Mouse (Mus musculus) layer of hippocampus, postnatal 36 days (tissue): ENCODE measurements at regions not wholly inside any gene's neighbourhood (a gene's known extent, or its start where the extent isn't known, plus 50 kb on each side); places are given as distances from the start of the nearest gene placed in this dataset.

Experiments used
- DNase-seq, 2 experiments: peaks; one replicate each; pipeline ENCODE4 v3.0.0; 2022

DNA sequence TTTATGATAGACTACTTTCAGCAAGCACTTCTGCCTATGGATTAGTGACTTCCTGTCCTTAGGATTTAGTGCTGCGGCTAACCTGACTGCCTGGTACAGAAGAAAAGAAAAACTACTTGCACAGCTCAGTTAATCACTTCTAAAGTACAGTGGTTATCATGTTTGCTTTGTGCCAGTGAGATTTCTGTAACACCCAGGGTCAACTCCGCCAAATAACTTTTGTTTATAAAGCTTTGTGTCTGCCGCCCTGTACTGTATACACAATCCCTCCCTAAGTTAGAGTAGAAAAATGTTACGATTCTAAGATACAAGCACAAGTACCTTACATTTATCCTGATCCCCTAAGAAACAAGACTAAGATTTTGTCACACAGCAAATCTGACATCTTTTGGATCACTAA lies 120.1 kb upstream of the Ift57 start:
- DNase-seq: no peak

DNA sequence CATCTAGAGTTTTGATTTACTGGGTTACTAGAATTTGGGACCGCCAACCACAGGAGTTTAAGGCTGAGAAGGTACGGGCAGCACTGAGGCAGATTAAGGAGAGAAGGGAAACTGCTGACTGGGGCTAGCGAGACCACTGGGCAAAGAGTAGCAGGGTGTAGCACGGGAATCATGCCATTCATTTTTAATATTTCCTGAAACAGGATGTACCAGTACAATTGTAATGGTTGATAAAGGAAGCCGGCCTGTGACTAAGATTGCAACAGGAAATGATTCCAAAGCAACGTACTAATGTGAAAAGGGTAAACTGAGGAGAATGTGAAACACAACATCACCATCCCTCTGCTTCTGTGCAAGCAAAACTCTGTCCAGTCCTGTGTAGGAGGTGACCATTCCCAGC lies 118.3 kb upstream of the Ift57 start:
- DNase-seq: no peak

DNA sequence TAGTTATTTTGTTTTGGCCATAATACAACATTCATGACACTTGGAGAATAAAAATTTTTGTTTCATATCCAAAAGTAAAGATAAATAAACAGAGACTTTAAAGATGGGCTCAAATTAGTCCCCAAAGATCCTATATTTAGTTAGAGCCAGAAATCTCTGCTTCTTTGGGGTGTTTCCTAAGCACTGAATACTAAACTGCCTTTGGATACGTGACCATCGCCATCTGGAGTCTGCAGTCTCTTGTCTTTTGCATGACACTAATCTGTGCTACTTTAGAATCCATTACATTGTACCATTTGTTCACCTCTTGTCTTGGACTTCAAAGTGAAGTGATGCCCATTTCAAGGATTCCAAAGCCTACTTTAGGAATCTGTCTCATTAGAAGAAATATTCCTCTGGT lies 92.5 kb upstream of the Ift57 start:
- DNase-seq: no peak

DNA sequence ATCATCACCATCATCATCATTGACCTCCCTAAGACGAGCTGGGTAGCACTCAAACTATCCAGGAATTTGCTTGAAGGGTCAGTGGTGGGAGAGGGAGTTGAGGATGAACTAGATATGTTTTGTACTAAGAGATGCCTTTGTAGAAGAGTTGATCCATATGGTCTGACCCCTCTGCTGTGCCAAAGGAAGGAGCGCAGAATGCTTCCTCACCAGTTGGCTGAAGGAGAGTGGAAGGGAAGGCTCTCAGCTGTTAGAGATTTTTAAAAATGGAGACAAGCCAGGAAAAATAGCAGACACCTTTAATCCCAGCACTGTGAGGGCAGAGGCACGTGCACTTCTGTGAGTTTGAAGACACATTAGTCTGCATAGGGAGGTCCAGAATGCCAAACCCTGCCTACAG lies 84.2 kb upstream of the Ift57 start:
- DNase-seq: no peak

DNA sequence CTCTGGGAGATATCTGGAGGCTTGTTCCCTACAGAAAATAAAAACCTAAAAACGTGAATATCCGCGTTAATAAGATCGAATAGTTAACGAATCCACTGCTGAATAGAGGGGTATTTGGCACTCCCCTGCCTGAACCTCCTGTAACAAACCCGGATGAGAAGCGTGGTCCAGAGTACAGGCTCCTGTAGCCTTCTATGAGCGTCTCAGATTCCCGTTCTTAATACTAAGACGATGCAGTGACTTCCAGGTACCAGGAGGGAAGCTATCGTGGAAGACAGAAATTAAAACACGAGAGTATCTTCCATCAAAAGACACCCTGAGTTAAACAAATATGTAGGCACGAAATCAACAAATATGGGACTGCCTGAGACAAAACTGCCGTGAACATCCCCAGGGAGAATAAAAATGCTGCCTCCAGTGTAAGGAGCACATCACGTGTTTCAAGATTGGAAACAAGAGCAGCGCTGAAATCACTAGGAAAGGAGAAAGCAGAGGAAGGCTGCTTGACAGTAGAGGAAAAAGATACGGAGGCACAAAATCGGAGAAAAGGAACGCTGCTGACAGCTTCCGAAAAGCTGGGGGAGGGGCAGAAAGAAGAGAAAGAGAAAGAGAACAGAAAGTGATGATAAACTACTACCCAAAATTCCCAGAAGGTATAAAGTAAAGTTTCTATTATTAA lies 83.6 kb upstream of the Ift57 start:
- DNase-seq: no peak

DNA sequence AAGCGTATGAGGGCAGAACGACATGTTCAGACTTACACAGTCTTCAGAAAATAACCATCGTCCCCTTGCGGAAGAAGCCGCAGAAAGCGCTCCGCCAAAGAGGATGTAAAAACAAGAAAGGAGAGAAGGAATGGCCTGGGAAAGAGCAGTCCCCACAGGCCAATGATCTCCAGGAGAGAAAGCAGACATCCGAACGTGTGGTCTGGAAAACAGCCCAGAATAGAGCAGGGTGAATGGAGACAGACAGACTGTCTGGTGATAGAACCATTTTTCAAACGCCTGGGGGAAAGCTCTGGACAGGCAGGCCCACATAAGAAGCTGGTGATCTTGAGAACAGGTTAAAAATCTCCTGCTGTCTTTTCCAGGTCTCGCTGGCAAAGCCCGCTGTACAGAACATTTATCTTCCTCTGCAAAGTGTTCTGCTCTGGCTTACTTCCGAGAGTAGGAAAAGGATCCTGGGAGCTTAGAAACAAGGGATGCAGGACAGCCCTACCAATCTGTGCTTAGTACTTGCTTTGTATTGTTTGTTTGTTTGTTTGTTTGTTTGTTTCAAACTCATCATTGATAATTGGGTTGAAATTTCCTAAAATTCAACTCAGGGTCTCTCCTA lies 82.7 kb upstream of the Ift57 start:
- peak in 1 of 2 experiments; percentile 19 for DNase-seq

DNA sequence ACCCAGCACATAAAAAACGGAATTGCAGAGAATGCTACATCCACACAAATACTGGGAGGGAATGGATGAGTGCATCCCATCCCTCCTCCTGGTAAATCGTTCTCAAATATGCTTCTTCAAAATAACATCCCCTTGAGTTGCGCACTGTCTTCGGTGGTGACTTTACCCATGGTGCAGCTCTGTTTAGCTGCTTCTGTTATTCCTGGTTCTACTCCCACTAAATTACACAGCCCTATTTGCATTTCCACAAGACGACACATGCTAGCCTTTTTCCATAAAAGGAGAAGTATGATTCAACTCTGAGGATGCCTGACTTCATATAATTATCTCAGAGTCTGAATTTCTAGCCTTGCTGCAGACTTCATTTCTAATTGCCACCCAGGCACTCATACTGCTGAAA lies 65.5 kb upstream of the Ift57 start:
- no peak for DNase-seq

DNA sequence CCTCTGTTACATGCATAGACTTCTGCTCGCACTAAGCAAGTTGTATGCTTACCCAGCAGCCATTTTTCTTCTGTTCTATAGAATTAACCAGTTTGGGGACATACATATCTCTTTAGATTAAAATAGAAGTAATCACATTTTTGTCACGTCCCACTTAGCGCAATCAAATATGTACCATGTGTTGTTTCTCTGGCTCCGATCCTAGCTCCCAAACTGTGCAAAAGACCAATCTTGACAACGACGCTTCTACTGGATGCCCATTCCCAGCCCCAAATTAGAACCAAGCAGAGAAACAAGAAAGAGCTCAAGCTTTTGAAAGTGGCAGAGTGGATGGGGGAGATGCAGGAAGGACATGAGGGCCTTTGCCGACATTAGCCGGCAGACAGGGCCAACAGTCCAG lies 63.5 kb upstream of the Ift57 start:
- DNase-seq: no peak

DNA sequence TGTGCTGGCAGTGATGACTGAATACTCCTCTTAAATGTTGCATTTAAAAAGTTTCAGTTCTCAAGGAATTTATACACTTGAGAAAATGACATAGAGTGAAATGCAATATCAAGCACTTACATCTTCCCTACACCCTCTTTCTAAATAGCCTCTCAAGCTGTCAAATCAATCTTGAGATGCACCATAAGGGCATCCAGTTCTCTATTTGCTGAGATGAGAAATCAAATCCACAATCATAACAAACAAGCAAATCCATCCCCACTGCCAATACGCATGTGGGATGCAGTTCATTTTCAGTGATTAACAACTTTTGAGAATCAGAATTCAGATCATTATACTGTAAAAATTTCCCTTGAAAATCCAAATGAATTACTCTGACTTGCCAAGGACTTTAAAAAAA lies 62.6 kb upstream of the Ift57 start:
- DNase-seq: no peak

DNA sequence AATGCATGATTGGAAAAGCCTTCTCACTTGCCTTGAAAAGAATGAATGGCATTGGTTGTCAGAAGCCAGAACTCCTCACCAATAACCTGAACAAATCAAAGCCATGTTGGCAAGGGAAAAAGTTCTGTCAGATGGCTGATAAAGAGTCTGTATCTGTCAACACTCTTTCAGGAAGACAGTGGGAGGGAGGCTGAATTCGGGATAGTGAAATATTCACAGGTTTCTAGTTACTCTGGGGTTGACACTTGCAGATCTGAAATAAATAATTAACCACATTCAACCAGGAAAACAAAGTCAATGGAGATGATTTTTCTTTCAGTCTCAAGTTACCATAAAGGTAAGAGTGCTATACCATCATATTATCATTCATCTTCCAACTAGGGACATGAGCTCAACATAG lies 56.3 kb upstream of the Ift57 start:
- DNase-seq: no peak

DNA sequence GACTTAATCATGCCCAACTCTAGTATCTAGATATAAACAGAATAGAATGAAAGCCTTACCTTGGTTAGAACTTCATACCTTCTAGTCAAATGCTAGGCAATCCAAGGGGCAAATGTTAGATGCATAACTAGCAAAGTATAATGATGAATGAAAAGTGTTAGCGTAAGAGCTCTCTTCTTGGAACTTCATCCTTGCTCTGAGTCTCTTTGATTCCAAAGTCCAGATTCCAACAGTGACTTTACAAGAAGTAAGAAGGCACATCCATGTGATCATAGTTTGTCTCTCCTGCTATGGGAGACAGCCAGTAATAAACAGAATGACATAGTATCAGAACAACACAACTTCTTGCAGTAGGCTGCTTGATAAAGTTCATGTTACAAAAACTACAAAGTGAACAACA lies 54.6 kb upstream of the Ift57 start:
- no peak for DNase-seq

DNA sequence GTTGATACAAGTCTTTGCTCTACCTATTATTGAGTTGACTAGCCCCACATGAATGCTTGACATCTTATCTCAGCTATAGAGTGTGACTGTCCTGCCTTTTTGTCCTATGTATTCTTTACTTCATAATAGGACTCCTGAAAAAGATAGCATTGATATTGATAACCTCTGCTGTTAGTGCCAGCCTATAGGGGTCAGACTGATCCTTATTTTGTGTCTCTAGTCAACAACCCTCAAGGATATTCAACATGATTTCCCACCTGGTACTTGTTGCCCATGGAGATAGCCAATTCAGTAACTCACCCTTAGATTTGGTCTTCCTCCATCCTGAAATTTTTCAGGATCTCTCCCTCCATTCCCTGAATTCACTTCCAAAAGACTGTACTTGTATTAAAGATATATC lies 52.6 kb upstream of the Ift57 start:
- no peak for DNase-seq
